Mouse (Mus musculus): ENCODE measurements around the gene Riok1. TPM values are rescaled to one million over a fixed set of nuclear protein-coding genes. Genes with fewer than 3 reads are reported as not detected.

The Riok1 gene
- total and polyA plus RNA-seq, 2 experiments: 8.0 to 15.9 TPM

DNA sequence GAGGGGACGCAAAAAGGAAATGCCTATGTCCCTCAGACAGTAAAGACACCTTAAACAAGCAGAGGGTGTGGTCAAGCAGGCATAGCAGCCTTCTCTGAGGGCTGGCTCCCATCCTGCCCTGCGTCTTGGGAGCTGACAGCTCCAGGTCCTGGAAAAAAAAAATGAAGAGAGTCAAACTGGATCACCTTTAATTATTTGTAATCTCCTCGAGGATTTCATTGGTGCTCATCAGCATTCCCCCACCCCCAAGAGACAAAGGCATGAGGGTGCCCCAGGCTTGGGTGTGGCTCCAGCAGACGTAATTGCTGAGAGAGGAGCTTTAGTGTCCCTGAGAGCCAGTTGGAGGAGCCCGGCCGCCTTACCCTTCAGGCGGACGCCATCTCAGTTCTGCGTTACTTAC, 43.2 kb downstream of the Riok1 start:
- Histone ChIP-seq H3K9ac (ENCODE audit: low read depth, low read length) (no peak overlapping the region), H3K79me2 (ENCODE audit: control insufficient read depth, insufficient read depth, low read length) (no peaks in the 10 kb centered on the region), H3K4me3 (ENCODE audit: insufficient read depth, low read depth, low read length) (no peak overlapping the region), H3K4me1 (ENCODE audit: control insufficient read depth, insufficient read depth, low read length) (no peaks in the 10 kb centered on the region), H3K27ac (replicated peaks; ENCODE audit: insufficient read depth, low read depth, low read length) (no peak overlapping the region), H3K27me3 (ENCODE audit: control insufficient read depth, insufficient read depth, low read length) (no peaks in the 10 kb centered on the region), H3K36me3 (ENCODE audit: control insufficient read depth, insufficient read depth, low read length) (no peaks in the 10 kb centered on the region)
- TF ChIP-seq POLR2A (IDR thresholded peaks at IDR 0.05; ENCODE audit: extremely low read depth, insufficient read depth, low read length) (no peak), CTCF (IDR thresholded peaks at IDR 0.05; ENCODE audit: low read depth, low read length) (no peak)
- DNase-seq (ENCODE audit: extremely low read depth, low read depth, low spot score): no peak
- WGBS: 84% methylated on average over 9 of the region's 9 CpGs

- H3K9ac ChIP-seq (ENCODE audit: low read depth, low read length): no peak overlapping the region
- H3K36me3 ChIP-seq (ENCODE audit: control insufficient read depth, insufficient read depth, low read length): no peaks in the 10 kb centered on the region
- H3K4me3 ChIP-seq (ENCODE audit: insufficient read depth, low read depth, low read length): no peak overlapping the region
- no peak for DNase-seq (ENCODE audit: extremely low read depth, low read depth, low spot score)
- WGBS: 89% methylated on average over 14 of the region's 14 CpGs
- no peaks in the 10 kb centered on the region for H3K27me3 ChIP-seq (ENCODE audit: control insufficient read depth, insufficient read depth, low read length)
- TF ChIP-seq CTCF (IDR thresholded peaks at IDR 0.05; ENCODE audit: low read depth, low read length): no peak
- no peak overlapping the region for H3K27ac ChIP-seq (replicated peaks; ENCODE audit: insufficient read depth, low read depth, low read length)
- no peaks in the 10 kb centered on the region for H3K4me1 ChIP-seq (ENCODE audit: control insufficient read depth, insufficient read depth, low read length)
- H3K79me2 ChIP-seq (ENCODE audit: control insufficient read depth, insufficient read depth, low read length): no peaks in the 10 kb centered on the region
These were observed 43.9 kb downstream of the Riok1 start for GRCm38 (mm10) chr13:38080725-38081124.

- WGBS: 86% methylated on average over 7 of the region's 7 CpGs
These were observed 44.4 kb downstream of the Riok1 start for GRCm38 (mm10) chr13:38081161-38081560.

GRCm38 (mm10) chr13:38086711-38087110, 49.9 kb downstream of the Riok1 start:
- TF ChIP-seq CTCF (IDR thresholded peaks at IDR 0.05; ENCODE audit: low read depth, low read length) (no peak), POLR2A (IDR thresholded peaks at IDR 0.05; ENCODE audit: extremely low read depth, insufficient read depth, low read length) (no peak)
- peak; percentile 80 for DNase-seq (ENCODE audit: extremely low read depth, low read depth, low spot score)
- H3K36me3 ChIP-seq (ENCODE audit: control insufficient read depth, insufficient read depth, low read length): no peaks in the 10 kb centered on the region
- no peak overlapping the region for H3K9ac ChIP-seq (ENCODE audit: low read depth, low read length)
- no peak overlapping the region for H3K27ac ChIP-seq (replicated peaks; ENCODE audit: insufficient read depth, low read depth, low read length)
- H3K4me1 ChIP-seq (ENCODE audit: control insufficient read depth, insufficient read depth, low read length): peaks cover 23% of the 10 kb centered on the region
- no peaks in the 10 kb centered on the region for H3K79me2 ChIP-seq (ENCODE audit: control insufficient read depth, insufficient read depth, low read length)
- no peaks in the 10 kb centered on the region for H3K27me3 ChIP-seq (ENCODE audit: control insufficient read depth, insufficient read depth, low read length)
- H3K4me3 ChIP-seq (ENCODE audit: insufficient read depth, low read depth, low read length): no peak overlapping the region
- 14% methylated on average over 3 of the region's 3 CpGs for WGBS

More at GRCm38 (mm10) chr13:38081161-38081560, 44.4 kb downstream of the Riok1 start:
- no peak for DNase-seq (ENCODE audit: extremely low read depth, low read depth, low spot score)
- Histone ChIP-seq H3K36me3 (ENCODE audit: control insufficient read depth, insufficient read depth, low read length) (no peaks in the 10 kb centered on the region), H3K9ac (ENCODE audit: low read depth, low read length) (no peak overlapping the region), H3K79me2 (ENCODE audit: control insufficient read depth, insufficient read depth, low read length) (no peaks in the 10 kb centered on the region), H3K4me3 (ENCODE audit: insufficient read depth, low read depth, low read length) (no peak overlapping the region), H3K4me1 (ENCODE audit: control insufficient read depth, insufficient read depth, low read length) (no peaks in the 10 kb centered on the region), H3K27ac (replicated peaks; ENCODE audit: insufficient read depth, low read depth, low read length) (no peak overlapping the region), H3K27me3 (ENCODE audit: control insufficient read depth, insufficient read depth, low read length) (no peaks in the 10 kb centered on the region)
- TF ChIP-seq CTCF (IDR thresholded peaks at IDR 0.05; ENCODE audit: low read depth, low read length) (no peak), POLR2A (IDR thresholded peaks at IDR 0.05; ENCODE audit: extremely low read depth, insufficient read depth, low read length) (no peak)

DNA sequence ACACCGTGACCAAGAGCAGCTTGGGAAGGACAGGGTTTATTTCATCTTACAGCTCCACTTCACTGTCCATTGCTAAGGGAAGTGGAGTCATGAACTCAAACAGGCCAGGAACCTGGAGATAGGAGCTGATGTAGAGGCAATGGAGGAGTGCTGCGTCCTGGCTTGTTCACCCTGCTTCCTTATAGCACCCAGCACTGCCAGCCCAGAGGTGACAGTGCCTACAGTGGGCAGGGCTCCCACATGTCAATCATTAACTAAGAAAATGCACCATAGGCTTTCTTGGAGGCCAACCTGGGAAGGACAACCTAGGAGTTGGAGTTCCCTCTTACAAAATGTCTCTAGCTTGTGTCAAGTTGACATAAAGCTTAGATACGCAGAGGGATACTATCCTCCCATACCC, 51.2 kb downstream of the Riok1 start:
- Histone ChIP-seq H3K79me2 (ENCODE audit: control insufficient read depth, insufficient read depth, low read length) (no peaks in the 10 kb centered on the region), H3K27ac (replicated peaks; ENCODE audit: insufficient read depth, low read depth, low read length) (no peak overlapping the region), H3K4me3 (ENCODE audit: insufficient read depth, low read depth, low read length) (no peak overlapping the region), H3K27me3 (ENCODE audit: control insufficient read depth, insufficient read depth, low read length) (no peaks in the 10 kb centered on the region), H3K4me1 (ENCODE audit: control insufficient read depth, insufficient read depth, low read length) (peaks cover 23% of the 10 kb centered on the region), H3K36me3 (ENCODE audit: control insufficient read depth, insufficient read depth, low read length) (no peaks in the 10 kb centered on the region), H3K9ac (ENCODE audit: low read depth, low read length) (no peak overlapping the region)
- TF ChIP-seq CTCF (IDR thresholded peaks at IDR 0.05; ENCODE audit: low read depth, low read length): no peak
- no peak for TF ChIP-seq POLR2A (IDR thresholded peaks at IDR 0.05; ENCODE audit: extremely low read depth, insufficient read depth, low read length)
- WGBS: 21% methylated on average over 3 of the region's 3 CpGs
- peak; percentile 79 for DNase-seq (ENCODE audit: extremely low read depth, low read depth, low spot score)

GRCm38 (mm10) chr13:38089449-38089848, 52.7 kb downstream of the Riok1 start:
- 35% methylated on average over 6 of the region's 6 CpGs for WGBS
- Histone ChIP-seq H3K4me1 (ENCODE audit: control insufficient read depth, insufficient read depth, low read length) (peaks cover 23% of the 10 kb centered on the region), H3K79me2 (ENCODE audit: control insufficient read depth, insufficient read depth, low read length) (no peaks in the 10 kb centered on the region), H3K27ac (replicated peaks; ENCODE audit: insufficient read depth, low read depth, low read length) (peak overlapping the region; percentile 31), H3K9ac (ENCODE audit: low read depth, low read length) (no peak overlapping the region), H3K4me3 (ENCODE audit: insufficient read depth, low read depth, low read length) (no peak overlapping the region), H3K36me3 (ENCODE audit: control insufficient read depth, insufficient read depth, low read length) (no peaks in the 10 kb centered on the region), H3K27me3 (ENCODE audit: control insufficient read depth, insufficient read depth, low read length) (no peaks in the 10 kb centered on the region)
- DNase-seq (ENCODE audit: extremely low read depth, low read depth, low spot score): peak; percentile 60
- TF ChIP-seq POLR2A (IDR thresholded peaks at IDR 0.05; ENCODE audit: extremely low read depth, insufficient read depth, low read length) (no peak), CTCF (IDR thresholded peaks at IDR 0.05; ENCODE audit: low read depth, low read length) (no peak)

Data from liver, adult 2 months (tissue).